Mouse (Mus musculus): ENCODE measurements around the gene Mllt10. TPM values are rescaled to one million over a fixed set of nuclear protein-coding genes. Genes with fewer than 3 reads are reported as not detected.
A peak's percentile ranks its signal among the peaks of the same experiment; 100 is the strongest.

The Mllt10 gene
- polyA plus RNA-seq, 1 experiment: 12.5 TPM

DNA sequence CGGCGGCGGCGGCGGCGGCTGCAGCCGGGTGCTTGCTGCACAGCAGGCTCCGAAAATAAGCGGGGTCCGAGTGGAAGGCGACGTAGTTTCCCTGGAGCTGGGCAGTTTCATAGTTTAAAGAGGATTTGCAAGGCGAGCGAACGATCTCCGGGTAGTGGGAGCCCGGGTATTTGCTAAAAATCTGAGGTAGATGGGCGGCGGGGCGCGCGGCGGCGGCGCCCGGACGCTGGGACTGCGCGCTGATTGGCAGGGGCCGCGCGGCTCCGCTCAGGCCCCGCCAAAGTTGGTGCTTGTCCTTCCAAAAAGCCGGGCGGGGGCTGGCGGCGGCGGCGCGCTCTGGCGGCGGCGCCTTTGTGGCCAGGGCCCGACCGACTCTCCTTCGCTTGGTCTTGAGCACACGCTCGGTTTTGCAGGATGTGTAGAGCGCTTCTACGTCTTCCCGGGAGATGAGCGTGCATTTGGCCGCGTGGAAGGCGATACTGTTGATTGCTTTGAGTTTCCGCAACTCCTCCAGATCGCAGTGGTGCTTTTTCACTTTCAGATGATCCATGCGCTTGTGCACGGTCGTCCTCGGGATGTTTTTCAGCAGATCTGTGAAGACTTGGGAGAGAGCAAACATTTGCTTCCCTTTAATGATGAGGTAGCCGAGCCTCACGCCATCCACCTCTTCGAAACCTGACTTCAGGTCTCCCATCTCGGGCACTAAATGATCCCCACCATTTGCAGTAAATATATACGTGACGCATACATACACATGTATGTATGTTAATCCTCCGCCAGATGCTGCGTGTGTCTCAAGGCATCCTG is 7.2 kb upstream of the Mllt10 start:
- H3ac ChIP-seq (ENCODE audit: control insufficient read depth, insufficient read length): peak overlapping the region; percentile 0
- H3K4me3 ChIP-seq: peak overlapping the region; percentile 68
- peak overlapping the region; percentile 95 for H3K4me2 ChIP-seq (ENCODE audit: low read depth)
- H3K36me3 ChIP-seq (ENCODE audit: control insufficient read depth, insufficient read depth): no peaks in the 10 kb centered on the region
- no peaks in the 10 kb centered on the region for H3K27me3 ChIP-seq (ENCODE audit: control insufficient read depth, insufficient read depth, insufficient read length)
- no peaks in the 10 kb centered on the region for H3K79me2 ChIP-seq (ENCODE audit: control insufficient read depth, insufficient read depth)
- peak; percentile 41 for TF ChIP-seq POLR2A (IDR thresholded peaks at IDR 0.05; ENCODE audit: insufficient read length, low read depth)
- TF ChIP-seq POLR2AphosphoS2 (IDR thresholded peaks at IDR 0.05; ENCODE audit: insufficient read length, low read depth): no peak
- TF ChIP-seq REST (IDR thresholded peaks at IDR 0.05; ENCODE audit: insufficient read depth, insufficient read length): no peak

GRCm38 (mm10) chr2:18048453-18049075 is 6.5 kb upstream of the Mllt10 start, which contains the start of gene Skida1:
Skida1 (minus strand) TSS chr2:18049051.
- H3K4me2 ChIP-seq (ENCODE audit: low read depth): peak within 1 kb of the TSS; percentile 95
- peak within 1 kb of the TSS; percentile 68 for H3K4me3 ChIP-seq
- peak within 1 kb of the TSS; percentile 0 for H3ac ChIP-seq (ENCODE audit: control insufficient read depth, insufficient read length)
- no peaks in the 10 kb centered on the region for H3K79me2 ChIP-seq (ENCODE audit: control insufficient read depth, insufficient read depth)
- no peaks in the 10 kb centered on the region for H3K27me3 ChIP-seq (ENCODE audit: control insufficient read depth, insufficient read depth, insufficient read length)
- no peak for TF ChIP-seq TCF12 (IDR thresholded peaks at IDR 0.05; ENCODE audit: insufficient read depth, poor library complexity, severe bottlenecking)
- TF ChIP-seq MYOG (IDR thresholded peaks at IDR 0.05; ENCODE audit: control insufficient read depth in 1 of 3, insufficient read depth in 1 of 3, insufficient read length in 2 of 3, low read depth in 2 of 3): no peak
- TF ChIP-seq SRF (IDR thresholded peaks at IDR 0.05; ENCODE audit: control insufficient read depth, insufficient read length, low read depth): no peak
- TF ChIP-seq REST (IDR thresholded peaks at IDR 0.05; ENCODE audit: insufficient read depth, insufficient read length): no peak
- TF ChIP-seq CEBPB (IDR thresholded peaks at IDR 0.05; ENCODE audit: insufficient read depth, poor library complexity, severe bottlenecking): no peak
- TF ChIP-seq MAX (IDR thresholded peaks at IDR 0.05; ENCODE audit: low read depth): no peak
- no peak for TF ChIP-seq POLR2A (IDR thresholded peaks at IDR 0.05; ENCODE audit: insufficient read length, low read depth)
- TF ChIP-seq USF1 (IDR thresholded peaks at IDR 0.05; ENCODE audit: low read depth): no peak
- no peak for TF ChIP-seq POLR2AphosphoS2 (IDR thresholded peaks at IDR 0.05; ENCODE audit: insufficient read length, low read depth)
- no peak for TF ChIP-seq MYOD1 (IDR thresholded peaks at IDR 0.05; ENCODE audit: control insufficient read depth in 1 of 3, insufficient read length in 2 of 3, low read depth in 2 of 3)
- TF ChIP-seq TCF3 (IDR thresholded peaks at IDR 0.05; ENCODE audit: insufficient read length, low read depth): no peak
- no peak for TF ChIP-seq E2F4 (IDR thresholded peaks at IDR 0.05; ENCODE audit: insufficient read depth)
- H3K36me3 ChIP-seq (ENCODE audit: control insufficient read depth, insufficient read depth): no peaks in the 10 kb centered on the region

DNA sequence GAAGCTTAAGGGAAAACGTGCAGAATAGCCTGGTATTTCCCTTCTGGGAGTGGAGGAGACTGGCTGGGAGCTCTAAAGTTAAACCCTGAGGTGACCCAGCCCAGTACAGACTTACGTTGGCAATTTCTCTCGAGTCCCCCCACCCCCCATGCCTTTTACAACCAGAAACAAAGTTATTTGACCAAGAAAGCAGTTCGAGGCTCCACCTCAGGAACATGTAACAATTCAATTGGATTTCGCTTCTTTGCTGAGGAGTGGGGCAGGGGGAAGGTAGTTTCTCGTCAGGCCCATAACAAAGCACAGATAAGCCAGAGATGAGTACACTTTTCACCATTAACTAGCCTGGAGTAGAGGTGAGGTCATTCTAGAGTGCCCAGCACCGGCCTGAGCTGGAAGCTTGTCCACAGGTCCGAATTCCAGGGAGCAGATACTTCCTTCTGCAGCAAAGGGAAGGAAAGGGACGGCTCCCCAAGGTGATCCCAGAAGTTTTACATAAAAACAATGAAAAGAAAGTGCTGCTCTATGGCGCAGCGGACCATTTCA is 5.7 kb upstream of the Mllt10 start:
- Histone ChIP-seq H3K4me3 (no peak overlapping the region), H3K4me2 (ENCODE audit: low read depth) (no peak overlapping the region)
- TF ChIP-seq TCF3 (IDR thresholded peaks at IDR 0.05; ENCODE audit: insufficient read length, low read depth) (no peak), TCF12 (IDR thresholded peaks at IDR 0.05; ENCODE audit: insufficient read depth, poor library complexity, severe bottlenecking) (no peak), POLR2AphosphoS2 (IDR thresholded peaks at IDR 0.05; ENCODE audit: insufficient read length, low read depth) (no peak), MYOD1 (IDR thresholded peaks at IDR 0.05; ENCODE audit: control insufficient read depth in 1 of 3, insufficient read length in 2 of 3, low read depth in 2 of 3) (no peak), POLR2A (IDR thresholded peaks at IDR 0.05; ENCODE audit: insufficient read length, low read depth) (no peak), E2F4 (IDR thresholded peaks at IDR 0.05; ENCODE audit: insufficient read depth) (no peak), REST (IDR thresholded peaks at IDR 0.05; ENCODE audit: insufficient read depth, insufficient read length) (no peak), MAX (IDR thresholded peaks at IDR 0.05; ENCODE audit: low read depth) (no peak), CEBPB (IDR thresholded peaks at IDR 0.05; ENCODE audit: insufficient read depth, poor library complexity, severe bottlenecking) (no peak)

GRCm38 (mm10) chr2:18050018-18050417 is 5.0 kb upstream of the Mllt10 start:
- Histone ChIP-seq H3K79me2 (ENCODE audit: control insufficient read depth, insufficient read depth) (no peaks in the 10 kb centered on the region), H3K4me2 (ENCODE audit: low read depth) (no peak overlapping the region), H3K4me3 (no peak overlapping the region), H3K27me3 (ENCODE audit: control insufficient read depth, insufficient read depth, insufficient read length) (no peaks in the 10 kb centered on the region), H3ac (ENCODE audit: control insufficient read depth, insufficient read length) (no peak overlapping the region), H3K36me3 (ENCODE audit: control insufficient read depth, insufficient read depth) (no peaks in the 10 kb centered on the region)
- TF ChIP-seq TCF3 (IDR thresholded peaks at IDR 0.05; ENCODE audit: insufficient read length, low read depth) (no peak), E2F4 (IDR thresholded peaks at IDR 0.05; ENCODE audit: insufficient read depth) (no peak), REST (IDR thresholded peaks at IDR 0.05; ENCODE audit: insufficient read depth, insufficient read length) (no peak), MYOG (IDR thresholded peaks at IDR 0.05; ENCODE audit: control insufficient read depth in 1 of 3, insufficient read depth in 1 of 3, insufficient read length in 2 of 3, low read depth in 2 of 3) (no peak), MAX (IDR thresholded peaks at IDR 0.05; ENCODE audit: low read depth) (no peak), CEBPB (IDR thresholded peaks at IDR 0.05; ENCODE audit: insufficient read depth, poor library complexity, severe bottlenecking) (no peak), POLR2AphosphoS2 (IDR thresholded peaks at IDR 0.05; ENCODE audit: insufficient read length, low read depth) (no peak), TCF12 (IDR thresholded peaks at IDR 0.05; ENCODE audit: insufficient read depth, poor library complexity, severe bottlenecking) (no peak), MYOD1 (IDR thresholded peaks at IDR 0.05; ENCODE audit: control insufficient read depth in 1 of 3, insufficient read length in 2 of 3, low read depth in 2 of 3) (no peak), POLR2A (IDR thresholded peaks at IDR 0.05; ENCODE audit: insufficient read length, low read depth) (no peak), USF1 (IDR thresholded peaks at IDR 0.05; ENCODE audit: low read depth) (no peak), SRF (IDR thresholded peaks at IDR 0.05; ENCODE audit: control insufficient read depth, insufficient read length, low read depth) (no peak)

More for the DNA sequence above, 5.7 kb upstream of the Mllt10 start:
- Histone ChIP-seq H3K79me2 (ENCODE audit: control insufficient read depth, insufficient read depth) (no peaks in the 10 kb centered on the region), H3K36me3 (ENCODE audit: control insufficient read depth, insufficient read depth) (no peaks in the 10 kb centered on the region), H3ac (ENCODE audit: control insufficient read depth, insufficient read length) (no peak overlapping the region), H3K27me3 (ENCODE audit: control insufficient read depth, insufficient read depth, insufficient read length) (no peaks in the 10 kb centered on the region)

Data from myocyte (in vitro differentiated cells).